Mouse (Mus musculus) heart, postnatal 0 days (tissue): ENCODE results near the gene Lgals8. TPM values are rescaled to one million over a fixed set of nuclear protein-coding genes. Genes with fewer than 3 reads are reported as not detected.

Source experiments
- ATAC-seq: fragments of 200-750 bp; cut with Nextera tagmentation; 2 replicates; pipeline ENCODE4 v1.8.0; 2017; ENCODE audit warnings: low read depth, moderate number of reproducible peaks, moderate library complexity; ENCODE audit not compliant: insufficient read depth
- DNase-seq: peaks from one replicate; pipeline ENCODE4 v3.0.0-alpha.2; 2016; ENCODE audit warnings: low spot score
- H3K27ac ChIP-seq: fragments of 300-500 bp; sonication (generic); 2 replicates; pipeline ENCODE4 v1.5.1; 2014; ENCODE audit warnings: low read depth, mild to moderate bottlenecking
- H3K27me3 ChIP-seq: fragments of 300-500 bp; sonication (generic); 2 replicates; pipeline ENCODE4 v1.6.1; 2014; ENCODE audit warnings: low read length, mixed read lengths; ENCODE audit not compliant: control insufficient read depth, insufficient read depth
- H3K36me3 ChIP-seq: fragments of 300-500 bp; sonication (generic); replicated peaks from 2 replicates; pipeline ENCODE4 v1.6.1; 2014; ENCODE audit warnings: low read length, mixed read lengths; ENCODE audit not compliant: control insufficient read depth, insufficient read depth
- H3K4me1 ChIP-seq: fragments of 300-500 bp; sonication (generic); 2 replicates; pipeline ENCODE4 v1.6.1; 2014; ENCODE audit warnings: antibody characterized with exemption; ENCODE audit not compliant: control insufficient read depth, insufficient read depth
- H3K4me2 ChIP-seq: fragments of 300-500 bp; sonication (generic); 2 replicates; pipeline ENCODE4 v1.6.1; 2014; ENCODE audit warnings: low read depth, mild to moderate bottlenecking, low read length, moderate library complexity
- H3K4me3 ChIP-seq: fragments of 300-500 bp; sonication (generic); 2 replicates; pipeline ENCODE4 v1.5.1; 2014; ENCODE audit warnings: low read depth, low read length
- H3K9ac ChIP-seq: fragments of 300-500 bp; sonication (generic); replicated peaks from 2 replicates; pipeline ENCODE4 v1.6.1; 2014; ENCODE audit warnings: low read depth, low read length, mixed read lengths
- H3K9me3 ChIP-seq: fragments of 300-500 bp; sonication (generic); replicated peaks from 2 replicates; pipeline ENCODE4 v1.6.1; 2016; ENCODE audit warnings: low read length; ENCODE audit not compliant: control insufficient read depth
- CTCF ChIP-seq: IDR thresholded peaks from 2 replicates; pipeline ENCODE4 v1.5.1; 2016; ENCODE audit warnings: antibody characterized with exemption, control low read depth, low read depth
- EP300 ChIP-seq: IDR thresholded peaks from 2 replicates; pipeline ENCODE4 v1.6.1; 2016; ENCODE audit warnings: antibody characterized with exemption, low read depth
- WGBS: fragments of 180-500 bp; shearing (Covaris S2); extraction: QIAGEN DNeasy Blood & Tissue Kit; methylation state at CpG from one replicate; pipeline ENCODE4 v1.1.7; 2014; 5-methylcytosine and 5-hydroxymethylcytosine counted together
- polyA plus RNA-seq: library from polyadenylated mRNA; unstranded; fragments of >200 nt; fragmentation: Nextera tagmentation; extraction: Ambion mirVana; gene quantifications from 2 replicates; pipeline ENCODE4 v1.2.1, GENCODE M21; 2015
- total RNA-seq: library from RNA; depleted of rRNA; stranded (reverse); fragments of >200 nt; gene quantifications from 2 replicates; pipeline ENCODE4 v1.2.3, GENCODE M21; 2014; ENCODE audit warnings: low replicate concordance

The Lgals8 gene
- total and polyA plus RNA-seq, 2 experiments from 2014 or later, result 18.0 to 21.8 TPM

DNA sequence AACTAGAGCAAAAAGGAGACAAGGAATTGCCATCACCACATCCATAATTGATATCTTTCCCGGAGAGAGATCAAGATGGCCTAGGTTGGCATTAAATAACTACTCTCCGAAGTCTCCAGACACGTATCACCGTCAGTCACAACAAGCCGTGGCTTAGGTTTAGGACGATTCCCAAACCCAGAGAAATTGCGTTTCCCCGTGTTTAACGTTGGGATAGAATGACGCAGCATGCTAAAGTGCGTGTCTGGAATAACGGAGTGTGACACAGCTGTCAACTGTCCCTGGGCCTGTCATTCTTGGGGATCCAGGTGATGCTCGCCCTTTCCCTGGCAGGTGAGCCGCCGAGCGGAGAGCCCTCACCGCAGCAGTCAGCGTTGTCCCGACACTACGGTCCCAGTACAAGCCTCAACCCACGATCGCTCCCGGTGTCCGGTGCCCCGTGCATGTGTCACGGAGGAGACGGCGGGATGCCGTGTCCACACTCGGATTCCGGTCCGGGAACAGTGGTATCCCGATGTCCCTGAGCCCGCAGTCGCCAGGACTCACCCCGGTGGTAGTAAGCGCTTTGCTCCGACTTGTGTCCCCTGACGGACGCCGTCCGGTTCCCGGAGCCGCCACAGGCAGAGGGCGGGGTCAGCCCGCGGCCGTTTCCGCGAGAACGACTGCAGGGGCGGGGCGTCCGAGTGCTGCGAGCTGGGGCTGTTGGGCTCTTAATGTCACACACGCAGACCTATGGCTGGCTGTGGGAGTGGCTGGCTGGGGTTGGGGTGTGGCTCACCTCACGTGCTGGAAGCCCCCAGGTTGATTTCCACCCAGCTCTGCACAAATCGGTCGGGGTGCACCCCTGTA, 3.6 kb downstream of the Lgals8 start:
- Histone ChIP-seq H3K36me3 (peaks cover 9% of the 10 kb centered on the region), H3K9me3 (no peaks in the 10 kb centered on the region), H3K4me3 (peak overlapping the region; percentile 62), H3K27me3 (no peaks in the 10 kb centered on the region), H3K9ac (peak overlapping the region; percentile 69), H3K4me2 (peak overlapping the region; percentile 84), H3K27ac (peak overlapping the region; percentile 80), H3K4me1 (peaks cover 9% of the 10 kb centered on the region; the same call in 1 of the 2 replicates)
- TF ChIP-seq EP300 (peak; percentile 21; the same call in 1 of the 2 replicates), CTCF (no peak)
- under 1% methylated on average over 59 of the region's 59 CpGs for WGBS
- ATAC-seq, result peak; percentile 97
- peak; percentile 93 for DNase-seq

DNA sequence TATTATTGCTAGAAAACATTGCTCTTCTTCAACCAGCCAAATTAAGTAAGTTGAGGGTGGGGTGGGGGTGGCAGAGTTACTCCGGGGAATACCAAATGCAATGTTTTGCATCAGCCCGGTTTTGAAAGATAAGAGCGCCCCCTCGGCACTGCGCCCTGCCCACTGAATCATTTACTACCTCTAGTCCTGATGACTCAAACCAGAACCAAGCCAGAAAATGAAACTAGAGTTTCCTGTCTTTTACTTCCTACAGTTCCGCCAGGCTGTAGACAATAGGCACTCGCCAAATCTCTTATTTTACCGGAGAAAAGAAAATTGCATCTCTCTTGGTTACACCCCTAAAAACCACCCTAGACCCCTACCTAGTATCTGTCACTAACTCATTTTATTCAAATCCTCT, 4.3 kb downstream of the Lgals8 start:
- H3K4me1 ChIP-seq, result peaks cover 9% of the 10 kb centered on the region; the same call in 1 of the 2 replicates
- peaks cover 9% of the 10 kb centered on the region for H3K36me3 ChIP-seq
- 9% methylated on average over 8 of the region's 8 CpGs for WGBS
- peak overlapping the region; percentile 80 for H3K27ac ChIP-seq
- H3K4me2 ChIP-seq, result peak overlapping the region; percentile 84
- H3K4me3 ChIP-seq, result peak overlapping the region; percentile 62
- no peaks in the 10 kb centered on the region for H3K27me3 ChIP-seq
- DNase-seq, result peak; percentile 66
- no peaks in the 10 kb centered on the region for H3K9me3 ChIP-seq
- no peak for TF ChIP-seq CTCF
- no peak for TF ChIP-seq EP300
- H3K9ac ChIP-seq, result peak overlapping the region; percentile 69
- no peak for ATAC-seq

DNA sequence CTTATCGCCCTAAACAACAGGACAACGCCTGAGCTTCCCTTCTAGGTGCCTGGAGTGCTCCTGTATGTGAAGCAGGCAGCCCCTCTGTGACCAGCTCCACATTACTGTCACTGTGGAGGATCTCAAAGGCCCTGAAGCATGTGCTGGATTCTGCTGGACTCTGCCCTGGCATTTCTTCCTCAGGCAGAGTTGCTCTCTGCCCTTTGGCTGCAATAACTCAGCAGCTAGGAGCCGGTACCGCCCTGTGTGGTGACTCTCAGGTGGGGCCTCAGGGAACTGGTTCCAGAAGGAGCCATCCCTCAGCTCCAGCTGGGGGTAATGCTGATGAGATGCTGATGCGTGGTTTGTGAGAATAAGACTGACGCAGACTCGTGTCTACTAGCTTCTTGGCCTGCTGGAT, 8.0 kb downstream of the Lgals8 start:
- Histone ChIP-seq H3K9ac (no peak overlapping the region), H3K9me3 (no peaks in the 10 kb centered on the region), H3K27ac (no peak overlapping the region), H3K36me3 (peaks cover 38% of the 10 kb centered on the region), H3K4me2 (no peak overlapping the region), H3K4me3 (no peak overlapping the region), H3K4me1 (peaks cover 5% of the 10 kb centered on the region; the same call in 1 of the 2 replicates), H3K27me3 (no peaks in the 10 kb centered on the region)
- WGBS, result 80% methylated on average over 7 of the region's 7 CpGs
- DNase-seq (no peak), ATAC-seq (no peak)
- TF ChIP-seq CTCF (no peak), EP300 (no peak)

DNA sequence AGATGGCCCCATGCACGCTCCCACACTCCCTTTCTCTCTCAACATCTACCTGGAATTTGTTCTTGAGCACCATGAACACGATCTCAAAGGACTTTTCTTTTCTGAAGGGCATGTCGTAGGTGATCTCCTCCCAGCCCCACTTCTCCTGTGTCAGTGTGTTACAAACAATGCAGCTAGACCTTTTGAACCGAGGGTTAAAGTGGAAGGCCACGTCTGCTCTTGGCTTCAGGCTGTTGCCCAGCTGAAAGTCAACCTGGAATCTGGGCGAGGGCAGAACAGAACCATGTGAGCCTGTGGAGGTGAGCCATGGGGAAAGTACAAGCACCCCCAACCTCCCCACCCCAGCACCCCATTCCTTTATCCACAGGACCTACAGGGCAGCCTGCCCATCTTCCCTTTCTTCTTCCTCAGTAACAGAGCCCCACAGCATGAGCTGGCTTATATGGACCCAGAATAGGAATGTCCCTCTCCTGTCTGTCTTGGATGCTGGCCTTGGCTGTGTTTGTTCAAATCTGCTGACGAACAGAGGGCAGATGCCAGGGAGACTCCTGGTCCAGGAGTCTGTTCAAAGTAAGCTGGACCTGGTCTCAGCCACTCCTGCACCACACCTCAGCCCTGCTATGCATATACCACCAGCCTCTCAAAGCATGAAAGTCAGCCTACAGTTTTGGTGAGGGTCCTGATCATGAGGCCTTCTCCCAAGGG, 9.9 kb downstream of the Lgals8 start:
- Histone ChIP-seq H3K9ac (no peak overlapping the region), H3K4me2 (no peak overlapping the region), H3K9me3 (no peaks in the 10 kb centered on the region), H3K27ac (no peak overlapping the region), H3K36me3 (peaks cover 48% of the 10 kb centered on the region), H3K27me3 (no peaks in the 10 kb centered on the region), H3K4me3 (no peak overlapping the region), H3K4me1 (0 out of 2 replicates have a peak, but pooled peaks cover 1% of the 10 kb centered on the region)
- TF ChIP-seq EP300 (no peak), CTCF (no peak)
- WGBS, result 85% methylated on average over 7 of the region's 7 CpGs
- DNase-seq (no peak), ATAC-seq (no peak)

DNA sequence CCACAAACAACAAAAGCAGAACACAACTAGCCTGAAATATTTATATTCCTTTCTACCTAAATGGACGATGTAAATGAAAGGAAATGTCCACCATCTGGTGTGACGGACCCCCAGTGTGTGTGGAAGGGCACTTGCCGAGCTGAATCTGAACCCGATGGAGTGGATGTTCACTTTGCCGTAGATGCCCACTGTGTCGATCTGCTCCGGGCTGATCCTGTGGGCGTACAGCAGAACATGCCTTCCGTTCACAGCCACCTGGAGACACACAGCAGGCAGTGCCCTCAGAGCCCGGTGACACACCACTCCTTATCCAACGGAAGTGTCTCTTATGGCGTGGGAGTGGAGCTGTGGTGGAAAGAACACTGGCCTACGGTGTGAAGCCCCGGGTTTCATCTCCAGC, 11.6 kb downstream of the Lgals8 start:
- ATAC-seq (no peak), DNase-seq (no peak)
- 85% methylated on average over 14 of the region's 14 CpGs for WGBS
- TF ChIP-seq EP300, result no peak
- no peak for TF ChIP-seq CTCF
- Histone ChIP-seq H3K4me2 (no peak overlapping the region), H3K36me3 (peaks cover 51% of the 10 kb centered on the region), H3K4me3 (no peak overlapping the region), H3K9ac (no peak overlapping the region), H3K9me3 (no peaks in the 10 kb centered on the region), H3K27ac (no peak overlapping the region), H3K27me3 (no peaks in the 10 kb centered on the region), H3K4me1 (no peaks in the 10 kb centered on the region)
